Mouse (Mus musculus) ES-E14 (cell line): ENCODE results near the gene Wfdc10. TPM values are rescaled to one million over a fixed set of nuclear protein-coding genes. Genes with fewer than 3 reads are reported as not detected.

Experiments used
- DNase-seq: peaks from one replicate; pipeline ENCODE4 v3.0.0-alpha.2; 2013; ENCODE audit warnings: low read depth, low spot score
- H3K27ac ChIP-seq: 2 replicates; pipeline ENCODE4 v1.5.1; 2012; ENCODE audit warnings: low read depth, mild to moderate bottlenecking, low read length, moderate library complexity, mixed read lengths; ENCODE audit not compliant: poor library complexity, insufficient read depth, severe bottlenecking
- H3K36me3 ChIP-seq: 2 replicates; pipeline ENCODE4 v1.6.1; 2012; ENCODE audit warnings: mild to moderate bottlenecking, low read length, moderate library complexity, mixed read lengths; ENCODE audit not compliant: control insufficient read depth, poor library complexity, insufficient read depth, severe bottlenecking
- H3K4me1 ChIP-seq, 2 experiments: fragments of 150-350 bp in 1 of 2; sonication (generic) in 1 of 2; 2 replicates each; pipeline ENCODE4 v1.6.1; 2012; ENCODE audit warnings: low read length in 2 of 2, mild to moderate bottlenecking in 1 of 2, mixed read lengths in 1 of 2; ENCODE audit not compliant: control insufficient read depth in 2 of 2, insufficient read depth in 2 of 2, poor library complexity in 1 of 2
- H3K4me3 ChIP-seq, 2 experiments: fragments of 150-350 bp in 1 of 2; sonication (generic) in 1 of 2; 2 replicates each; pipeline ENCODE4 v1.5.1; 2012; ENCODE audit warnings: low read length in 2 of 2, low read depth in 1 of 2, mild to moderate bottlenecking in 1 of 2, mixed read lengths in 1 of 2; ENCODE audit not compliant: insufficient read depth in 1 of 2, poor library complexity in 1 of 2, severe bottlenecking in 1 of 2
- H3K9ac ChIP-seq: 2 replicates; pipeline ENCODE4 v1.6.1; 2012; ENCODE audit warnings: low read depth, mild to moderate bottlenecking, low read length, mixed read lengths; ENCODE audit not compliant: poor library complexity, insufficient read depth, severe bottlenecking
- H3K9me3 ChIP-seq: fragments of 150-350 bp; sonication (generic); 2 replicates; pipeline ENCODE4 v1.6.1; 2012; ENCODE audit warnings: low read depth, mild to moderate bottlenecking, low read length; ENCODE audit not compliant: control insufficient read depth, insufficient read depth
- CHD2 ChIP-seq: IDR thresholded peaks from 2 replicates; pipeline ENCODE4 v1.6.1; 2014; ENCODE audit warnings: mild to moderate bottlenecking, low read depth, low read length, inconsistent platforms
- HCFC1 ChIP-seq: IDR thresholded peaks from 2 replicates; pipeline ENCODE4 v1.6.1; 2012; ENCODE audit warnings: low read length, inconsistent platforms, borderline replicate concordance; ENCODE audit not compliant: insufficient read depth
- MAFK ChIP-seq: IDR thresholded peaks from 2 replicates; pipeline ENCODE4 v1.6.1; 2014; ENCODE audit warnings: mild to moderate bottlenecking, low read depth, low read length, inconsistent platforms; ENCODE audit not compliant: insufficient read depth
- ZC3H11A ChIP-seq: IDR thresholded peaks from 2 replicates; pipeline ENCODE4 v1.6.1; 2012; ENCODE audit warnings: low read depth, mild to moderate bottlenecking, inconsistent platforms, low read length, borderline replicate concordance
- ZNF384 ChIP-seq: IDR thresholded peaks from 2 replicates; pipeline ENCODE4 v1.6.1; 2012; ENCODE audit warnings: low read depth, low read length, inconsistent platforms
- in situ Hi-C, 2 experiments: fragments of 600-800 bp; cut with MboI; formaldehyde crosslinking; loops; one replicate each; pipeline ENCODE4 v1.15.1; 2025; ENCODE audit warnings: low sequenced_read_pairs in 2 of 2, inconsistent platforms in 1 of 2; ENCODE audit not compliant: unreplicated experiment in 2 of 2
- total RNA-seq: library from RNA; depleted of rRNA; stranded (reverse); fragments of 300-350 nt; gene quantifications from 2 replicates; pipeline ENCODE4 v1.2.3, GENCODE M21; 2012; rRNA removed

Wfdc10 gene
- total RNA-seq, 1 experiment = 0.98 TPM

GRCm38 (mm10) chr2:164701761-164702160 is 45.9 kb downstream of the Wfdc10 start:
- Histone ChIP-seq H3K9me3 (no peaks in the 10 kb centered on the region), H3K36me3 (no peaks in the 10 kb centered on the region), H3K4me3 (no peak overlapping the region), H3K4me1 (no peaks in the 10 kb centered on the region), H3K27ac (no peak overlapping the region), H3K9ac (no peak overlapping the region)
- no peak for TF ChIP-seq HCFC1
- in situ Hi-C loops = no loop called here
- DNase-seq = no peak

DNA sequence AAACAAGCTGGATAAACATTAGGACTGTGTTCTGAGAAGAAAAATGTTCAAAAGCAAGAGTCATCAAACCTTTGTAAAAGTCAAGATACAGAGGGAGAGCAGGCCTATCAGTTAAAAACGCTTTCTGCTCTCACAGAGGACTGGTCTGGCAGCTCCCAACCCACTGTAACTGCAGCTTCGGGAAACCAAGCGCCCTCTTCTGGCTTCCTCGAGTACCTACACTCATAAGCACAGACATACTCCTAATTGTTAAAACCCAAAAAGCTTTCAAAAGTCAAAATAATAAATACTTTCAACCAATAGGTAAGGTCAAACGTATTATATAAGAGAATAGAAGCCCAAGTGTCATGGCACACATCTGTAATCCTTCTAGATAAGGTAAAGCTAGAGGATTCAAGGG is 48.4 kb downstream of the Wfdc10 start:
- DNase-seq = no peak
- H3K27ac ChIP-seq = no peak overlapping the region
- TF ChIP-seq ZNF384 (no peak), MAFK (no peak), HCFC1 (no peak), ZC3H11A (no peak), CHD2 (no peak)
- no peaks in the 10 kb centered on the region for H3K9me3 ChIP-seq
- no peaks in the 10 kb centered on the region for H3K36me3 ChIP-seq
- H3K9ac ChIP-seq = no peak overlapping the region
- in situ Hi-C loops = no loop called here
- H3K4me3 ChIP-seq = no peak overlapping the region
- H3K4me1 ChIP-seq = no peaks in the 10 kb centered on the region

DNA sequence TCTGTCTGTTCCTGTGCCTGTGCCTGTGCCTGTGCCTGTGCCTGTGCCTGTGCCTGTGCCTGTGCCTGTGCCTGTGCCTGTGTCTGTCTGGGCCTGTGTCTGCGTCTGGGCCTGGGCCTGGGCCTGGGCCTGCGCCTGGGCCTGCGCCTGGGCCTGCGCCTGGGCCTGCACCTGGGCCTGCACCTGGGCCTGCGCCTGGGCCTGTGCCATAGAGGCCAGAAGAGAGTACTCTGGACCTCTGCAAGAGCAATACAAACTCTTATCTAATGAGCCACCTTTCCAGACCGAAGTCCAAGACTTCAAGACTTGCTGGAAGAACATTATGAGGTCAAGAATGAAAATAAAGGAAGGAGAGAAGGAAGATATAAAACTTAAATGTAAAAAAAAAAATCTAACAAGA is 49.5 kb downstream of the Wfdc10 start:
- Histone ChIP-seq H3K36me3 (no peaks in the 10 kb centered on the region), H3K9me3 (no peaks in the 10 kb centered on the region), H3K4me3 (no peak overlapping the region), H3K27ac (peak overlapping the region; percentile 11; the same call in 1 of the 2 replicates), H3K9ac (no peak overlapping the region), H3K4me1 (no peaks in the 10 kb centered on the region)
- DNase-seq = no peak
- TF ChIP-seq HCFC1 (no peak), MAFK (no peak), ZNF384 (no peak), CHD2 (no peak), ZC3H11A (no peak)
- in situ Hi-C loops = no loop called here

- Histone ChIP-seq H3K4me1 (no peaks in the 10 kb centered on the region), H3K4me3 (no peak overlapping the region), H3K36me3 (no peaks in the 10 kb centered on the region), H3K9ac (no peak overlapping the region), H3K27ac (no peak overlapping the region), H3K9me3 (no peaks in the 10 kb centered on the region)
- in situ Hi-C loops = no loop called here
- TF ChIP-seq MAFK = no peak
- no peak for TF ChIP-seq ZNF384
- TF ChIP-seq CHD2 = no peak
- no peak for TF ChIP-seq ZC3H11A
- no peak for TF ChIP-seq HCFC1
- DNase-seq = no peak
Measured at GRCm38 (mm10) chr2:164705991-164706390, 50.1 kb downstream of the Wfdc10 start.

Other genes starting within 250 kb of the Wfdc10 start
- 102 and 172 TPM in 2 replicates for gene Sdc4, start 212.2 kb upstream of the Wfdc10 start, total RNA-seq
- gene Sys1, start 199.1 kb upstream of the Wfdc10 start, total RNA-seq = 47.6 and 51.1 TPM in 2 replicates
- gene Gm20458, start 195.1 kb upstream of the Wfdc10 start, total RNA-seq = 2.1 TPM in 1 of 2 replicates, not detected in the other
- gene Trp53tg5, start 182.3 kb upstream of the Wfdc10 start, total RNA-seq = 0.22 and 0.26 TPM in 2 replicates
- gene Dbndd2, start 169.9 kb upstream of the Wfdc10 start, total RNA-seq = 2.9 and 4.2 TPM in 2 replicates
- 57.2 and 97.3 TPM in 2 replicates for gene Pigt, start 158.5 kb upstream of the Wfdc10 start, total RNA-seq
- 41.5 and 58.4 TPM in 2 replicates for gene Wfdc2, start 93.6 kb upstream of the Wfdc10 start, total RNA-seq
- gene Spint3, start 82.6 kb upstream of the Wfdc10 start, total RNA-seq = not detected in 2 replicates
- not detected in 2 replicates for gene Wfdc6a, start 70.6 kb upstream of the Wfdc10 start, total RNA-seq
- gene Eppin, start 62.5 kb upstream of the Wfdc10 start, total RNA-seq = not detected in 2 replicates
- not detected in 2 replicates for gene Wfdc6b, start 42.5 kb upstream of the Wfdc10 start, total RNA-seq
- gene Wfdc8, start 42.4 kb upstream of the Wfdc10 start, total RNA-seq = not detected in 2 replicates
- not detected in 2 replicates for gene Wfdc16, start 17.2 kb upstream of the Wfdc10 start, total RNA-seq
- not detected in 2 replicates for gene Wfdc9, start 537 bp downstream of the Wfdc10 start, total RNA-seq
- gene Wfdc11, start 18.0 kb downstream of the Wfdc10 start, total RNA-seq = not detected in 2 replicates
- not detected in 2 replicates for gene Wfdc13, start 29.1 kb downstream of the Wfdc10 start, total RNA-seq
- not detected in 2 replicates for gene Spint4, start 42.5 kb downstream of the Wfdc10 start, total RNA-seq
- gene Spint5, start 59.3 kb downstream of the Wfdc10 start, total RNA-seq = 1.6 and 6.6 TPM in 2 replicates
- gene Wfdc3, start 89.9 kb downstream of the Wfdc10 start, total RNA-seq = 0.18 and 0.58 TPM in 2 replicates
- gene Dnttip1, start 89.9 kb downstream of the Wfdc10 start, total RNA-seq = 13.3 and 15.1 TPM in 2 replicates
- 117 and 159 TPM in 2 replicates for gene Ube2c, start 113.9 kb downstream of the Wfdc10 start, total RNA-seq
- 1.5 and 1.7 TPM in 2 replicates for gene Tnnc2, start 123.9 kb downstream of the Wfdc10 start, total RNA-seq
- gene Snx21, start 129.8 kb downstream of the Wfdc10 start, total RNA-seq = 5.5 and 7.0 TPM in 2 replicates
- 46.4 and 54.7 TPM in 2 replicates for gene Acot8, start 148.8 kb downstream of the Wfdc10 start, total RNA-seq
- 6.4 and 7.0 TPM in 2 replicates for gene Zswim3, start 149.1 kb downstream of the Wfdc10 start, total RNA-seq
- gene Zswim1, start 166.6 kb downstream of the Wfdc10 start, total RNA-seq = 21.5 and 22.6 TPM in 2 replicates
- gene Spata25, start 172.5 kb downstream of the Wfdc10 start, total RNA-seq = 0.95 and 1.1 TPM in 2 replicates
- 103 and 216 TPM in 2 replicates for gene Ctsa, start 176.8 kb downstream of the Wfdc10 start, total RNA-seq
- 3.6 TPM in 2 replicates for gene Neurl2, start 177.4 kb downstream of the Wfdc10 start, total RNA-seq
- gene Pltp, start 201.7 kb downstream of the Wfdc10 start, total RNA-seq = 56.1 and 117 TPM in 2 replicates
- gene Pcif1, start 223.3 kb downstream of the Wfdc10 start, total RNA-seq = 30.4 and 39.5 TPM in 2 replicates